Mouse (Mus musculus): ENCODE data around the gene Hoxd9.

Gene Hoxd9

DNA sequence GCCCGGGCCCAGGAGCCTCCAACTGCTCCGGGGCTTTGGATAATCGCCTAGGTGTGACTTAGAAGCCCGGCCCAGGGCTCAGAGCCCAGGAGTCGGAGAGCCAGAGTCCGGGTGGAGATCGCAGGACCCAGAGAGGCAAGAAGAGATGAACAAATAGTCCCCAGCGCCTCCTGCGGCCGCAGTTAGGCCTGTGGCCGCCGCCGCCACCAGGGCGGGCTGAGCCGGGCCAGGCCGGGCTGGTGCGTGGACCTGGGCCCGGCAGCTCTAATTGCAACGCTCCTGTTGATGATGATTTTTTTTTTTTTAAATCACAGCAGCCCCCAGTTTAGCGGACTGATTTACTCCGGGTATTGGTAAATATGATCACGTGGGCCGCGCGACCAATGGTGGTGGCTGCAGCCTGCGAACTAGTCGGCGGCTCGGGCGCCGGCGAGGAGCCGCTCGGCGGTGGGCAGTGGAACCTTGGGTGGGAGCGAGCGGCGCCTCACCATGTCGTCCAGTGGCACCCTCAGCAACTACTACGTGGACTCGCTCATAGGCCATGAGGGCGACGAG is at the start of gene Hoxd9:
Hoxd9 (plus strand) TSS at position 161 of the 555 bp plus-strand sequence.
- DNase-seq (ENCODE audit: low spot score in 2 of 2) = no peak

DNA sequence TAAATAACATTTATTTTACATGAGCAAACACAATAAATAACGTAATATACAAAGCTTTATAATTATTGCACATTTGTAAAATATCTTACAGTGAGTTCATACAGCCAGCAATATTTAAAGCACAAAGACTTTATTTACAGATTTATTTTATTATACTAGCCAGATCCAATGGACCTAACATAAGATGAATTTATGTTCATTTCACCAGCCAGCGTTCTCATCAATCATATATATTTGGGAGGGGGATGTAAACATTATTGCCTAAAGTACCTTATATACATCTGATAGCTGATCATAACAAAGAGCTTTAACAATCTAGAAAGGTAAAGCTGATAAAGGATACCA is 44.6 kb upstream of the Hoxd9 start:
- DNase-seq (ENCODE audit: low spot score in 2 of 2) = no peak

DNA sequence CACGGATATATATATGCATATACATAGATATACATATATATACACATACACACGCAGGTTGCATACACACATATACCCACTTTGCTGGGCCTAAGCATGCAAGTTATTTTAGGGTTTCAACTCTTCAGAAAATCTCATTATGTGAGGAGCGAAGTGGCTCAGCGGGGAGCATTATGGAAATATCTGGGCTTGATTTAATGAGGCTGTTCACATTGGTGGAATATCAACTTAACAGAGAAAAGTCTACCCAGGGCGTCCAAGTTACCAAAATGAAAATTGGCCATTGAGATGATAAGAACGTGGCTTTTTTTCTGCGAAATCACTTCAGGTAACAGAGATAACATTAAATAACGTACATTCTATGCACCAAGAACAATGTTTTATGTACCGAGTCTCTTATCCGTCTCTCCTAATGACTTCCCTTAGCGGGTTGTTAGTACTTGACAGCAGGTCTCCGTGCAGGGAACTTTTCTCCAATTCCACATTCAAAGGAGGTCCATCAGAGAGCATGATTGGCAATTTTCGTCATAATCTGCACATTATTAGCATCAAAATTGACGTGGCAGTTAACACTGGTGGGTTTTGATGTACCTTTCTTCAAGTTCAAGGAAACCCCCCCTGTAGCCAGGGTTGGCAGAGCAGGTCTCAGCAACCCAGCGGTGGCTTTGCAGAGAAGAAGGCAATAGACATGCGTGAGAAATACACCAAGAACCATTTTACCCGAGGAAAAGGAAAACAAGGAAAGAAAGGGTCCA is 43.6 kb upstream of the Hoxd9 start:
- DNase-seq (ENCODE audit: low spot score in 2 of 2) = no peak

DNA sequence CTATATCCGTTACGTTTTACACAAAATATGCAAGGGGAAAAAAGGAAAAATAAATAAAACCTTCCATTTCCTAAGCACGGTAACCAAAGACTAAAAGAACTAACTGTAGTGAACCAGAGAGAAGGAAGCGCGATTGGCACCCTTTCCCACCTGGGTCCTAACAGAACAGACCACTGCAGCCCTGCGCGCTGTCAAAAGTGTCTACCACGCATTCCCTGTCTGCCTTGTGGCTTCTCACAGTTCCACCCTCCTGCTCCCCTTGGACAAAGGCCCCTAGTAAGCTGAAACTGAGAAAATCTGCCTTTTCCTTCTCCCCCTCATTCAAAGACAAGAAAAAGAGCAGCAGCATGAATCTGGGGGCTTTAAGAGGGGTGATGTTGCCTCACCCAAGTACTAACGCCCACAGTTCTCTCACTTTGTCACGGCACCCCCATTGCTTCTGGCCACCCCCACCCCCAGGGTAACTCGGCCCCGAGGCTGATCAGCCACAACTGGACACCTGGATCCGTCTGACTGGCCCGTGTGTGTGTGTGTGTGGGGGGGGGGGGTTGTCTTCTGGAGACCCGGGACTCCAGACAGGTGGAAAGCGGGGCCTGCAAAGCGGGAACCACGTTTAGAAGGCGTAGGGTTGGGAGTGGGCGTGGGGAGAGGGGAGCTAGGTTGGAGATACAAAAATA is 42.6 kb upstream of the Hoxd9 start:
- DNase-seq (ENCODE audit: low spot score in 2 of 2) = no peak

DNA sequence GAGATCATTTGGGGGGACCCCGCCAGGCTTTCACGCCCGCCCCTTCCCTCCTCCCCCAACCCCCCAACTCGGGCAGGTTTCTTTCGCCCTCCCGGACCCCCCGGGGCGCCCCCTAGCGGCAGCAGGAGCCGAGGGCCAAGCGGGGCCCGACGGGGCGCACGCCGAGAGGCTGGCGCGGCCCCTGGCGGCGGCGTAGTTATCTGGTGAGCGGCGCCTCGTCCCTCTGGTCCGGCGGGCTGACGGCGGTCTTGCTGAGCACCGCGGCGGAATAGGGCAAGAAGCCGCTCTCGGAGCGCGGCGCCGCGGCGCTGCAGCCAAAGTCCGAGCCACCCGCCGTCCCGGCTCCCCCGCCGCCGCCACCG is 42.1 kb upstream of the Hoxd9 start:
- no peak for DNase-seq (ENCODE audit: low spot score in 2 of 2)

DNA sequence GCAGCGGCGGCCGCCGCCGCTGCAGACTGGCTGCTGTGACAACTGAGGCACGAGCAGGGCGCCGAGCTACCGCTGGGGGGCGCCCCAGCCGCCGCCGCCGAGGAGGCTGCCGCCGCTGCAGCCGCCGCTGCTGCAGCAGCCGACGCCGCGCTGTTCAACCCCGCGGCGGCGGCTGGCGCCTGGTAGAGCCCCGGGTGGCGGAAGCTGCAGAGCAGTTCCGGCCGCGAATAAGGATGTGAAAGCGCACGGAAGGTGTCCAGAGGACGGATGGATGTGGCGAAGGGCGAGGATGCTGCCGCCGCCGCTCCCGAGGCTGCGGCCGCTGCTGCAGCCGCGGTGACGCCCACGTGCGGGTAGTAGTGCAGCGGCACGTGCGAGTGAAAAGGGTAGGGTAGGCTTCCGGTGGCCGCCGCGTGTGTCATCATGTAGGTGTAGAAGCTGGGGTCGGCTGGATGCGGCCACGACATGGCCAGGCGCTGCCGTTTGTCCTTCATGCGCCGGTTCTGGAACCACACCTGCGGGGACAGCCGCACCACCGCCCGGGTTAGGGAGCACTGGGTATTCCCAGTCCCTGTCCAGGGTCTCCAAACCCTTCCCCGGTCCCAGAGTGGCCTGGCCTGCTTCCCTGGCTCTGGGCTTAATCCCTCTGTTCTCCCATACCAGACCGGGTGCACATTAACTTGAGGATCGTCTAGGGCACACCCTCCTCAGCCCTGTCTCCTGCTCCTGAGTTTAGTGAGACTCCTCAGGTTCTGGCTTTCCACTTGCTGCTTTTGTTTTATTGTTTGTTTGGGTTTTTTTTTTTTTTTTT is 41.5 kb upstream of the Hoxd9 start:
- no peak for DNase-seq (ENCODE audit: low spot score in 2 of 2)

DNA sequence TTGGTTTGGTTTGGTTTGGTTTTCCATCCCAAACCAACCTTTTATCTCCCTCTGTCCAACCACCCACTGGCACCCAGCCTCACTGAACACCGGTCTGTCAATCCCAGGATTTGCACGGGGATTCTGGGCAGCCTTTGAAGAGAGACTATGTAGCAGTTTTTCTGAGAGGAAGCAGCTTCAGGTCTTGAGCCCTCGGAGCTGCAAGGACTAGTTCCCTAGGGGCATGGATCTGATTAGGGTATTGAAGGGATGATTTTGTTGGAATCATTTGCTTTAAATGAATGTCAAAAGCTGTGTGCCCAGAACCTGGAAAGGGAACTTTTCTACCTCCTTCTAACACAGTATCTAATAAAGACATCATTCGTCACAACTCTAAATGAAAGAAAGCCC is 40.9 kb upstream of the Hoxd9 start:
- DNase-seq (ENCODE audit: low spot score in 2 of 2) = no peak

DNA sequence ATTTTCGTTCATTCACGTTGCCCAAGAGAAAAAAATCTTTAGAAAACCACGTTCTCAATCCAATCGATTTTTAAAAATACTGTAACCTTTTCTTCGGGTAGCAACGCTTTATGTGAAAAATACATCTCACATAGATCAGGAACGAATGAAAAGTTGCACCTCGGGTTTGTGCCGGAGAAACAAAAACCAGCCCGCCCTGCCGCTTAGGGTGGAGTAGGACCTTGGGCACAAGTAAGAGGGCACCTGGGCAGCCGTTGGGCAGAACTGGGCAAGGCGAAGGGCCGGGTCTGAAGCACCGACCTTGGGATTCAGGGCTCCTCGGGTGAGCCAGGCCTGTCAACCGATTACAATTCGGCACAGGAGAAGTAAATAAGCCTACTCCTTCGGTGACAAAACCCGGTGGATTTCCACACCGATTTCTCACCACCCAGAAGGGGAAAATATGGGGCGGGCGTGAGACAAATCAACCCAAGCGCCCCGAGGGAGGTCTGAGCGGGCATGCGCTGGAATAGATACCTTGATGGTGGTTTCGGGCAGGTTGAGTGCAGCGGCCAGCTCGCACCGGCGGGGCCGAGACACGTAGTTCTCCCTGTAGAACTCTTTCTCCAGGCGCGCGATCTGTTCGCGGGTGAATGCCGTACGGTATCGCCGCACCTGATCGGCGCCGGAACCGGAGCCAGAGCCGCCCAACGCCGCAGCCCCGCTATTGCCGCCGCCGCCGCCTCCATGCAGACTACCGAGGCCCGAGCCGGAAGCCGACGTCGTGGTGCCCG is 40.1 kb upstream of the Hoxd9 start:
- DNase-seq (ENCODE audit: low spot score in 2 of 2) = no peak

DNA sequence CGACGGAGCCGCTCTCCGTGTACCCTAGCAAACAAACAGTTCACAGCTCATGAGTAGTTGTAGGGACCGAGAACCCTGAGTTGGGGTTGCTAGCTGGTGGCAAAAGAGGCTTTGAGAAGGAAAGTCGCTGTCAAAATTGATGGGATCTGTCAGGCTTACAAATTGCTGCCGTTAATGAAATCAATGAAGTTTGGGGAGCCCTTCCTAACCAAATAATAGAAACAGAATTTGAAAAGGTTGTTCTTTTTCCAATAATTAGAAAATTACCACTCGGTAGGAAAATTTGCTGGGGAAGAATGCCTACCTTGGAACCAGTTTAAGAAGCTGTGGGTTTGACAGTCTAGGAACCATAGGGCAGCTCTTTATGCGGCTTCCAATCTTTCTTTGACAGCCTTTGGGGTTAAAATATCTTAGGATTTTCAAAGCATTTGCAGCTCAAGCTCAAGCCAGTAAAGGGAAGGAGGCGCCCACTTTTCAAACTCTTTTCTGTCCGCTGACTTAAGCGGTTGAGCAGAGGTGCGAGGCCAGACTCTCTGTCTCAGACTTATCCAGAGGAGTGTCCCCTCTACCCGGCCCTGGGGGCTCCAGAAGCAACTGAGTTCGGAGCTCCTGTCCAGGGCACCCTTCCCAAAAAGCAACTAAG is 39.4 kb upstream of the Hoxd9 start:
- DNase-seq (ENCODE audit: low spot score in 2 of 2) = no peak

DNA sequence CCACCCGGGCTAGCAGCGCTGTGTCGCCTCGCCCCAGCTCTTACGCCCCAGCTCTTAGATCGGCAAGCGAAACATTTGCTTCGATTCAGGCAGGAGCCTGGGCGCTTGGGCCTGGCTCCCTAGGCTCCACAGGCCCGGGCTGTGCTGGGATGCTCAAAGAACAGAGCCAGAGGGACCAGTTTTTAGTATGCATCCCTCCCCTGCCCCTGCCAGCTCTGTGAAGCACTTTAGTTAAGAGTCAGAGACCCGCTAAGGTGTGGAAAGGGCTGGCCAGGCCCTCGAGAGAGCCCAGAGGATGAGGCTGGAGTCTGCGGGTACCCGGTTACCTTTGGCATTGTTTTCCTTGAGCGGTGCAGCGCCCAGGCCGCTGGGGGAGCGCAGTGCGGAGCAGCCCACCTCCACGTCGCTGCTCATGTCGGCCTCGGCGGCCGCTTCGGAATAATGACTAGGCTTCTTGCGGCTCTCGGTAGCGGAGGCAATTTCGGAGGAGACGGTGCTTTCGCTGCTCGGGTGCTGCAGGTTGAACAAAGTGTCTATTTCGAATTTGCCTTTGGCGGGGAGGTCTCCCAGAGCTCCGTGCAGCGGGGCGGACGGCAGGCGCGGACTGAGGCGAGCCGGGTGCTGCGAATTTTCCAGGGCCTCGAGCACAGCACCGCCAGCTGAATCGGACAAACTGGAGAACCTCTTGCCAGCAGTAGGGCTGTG is 38.7 kb upstream of the Hoxd9 start:
- no peak for DNase-seq (ENCODE audit: low spot score in 2 of 2)

DNA sequence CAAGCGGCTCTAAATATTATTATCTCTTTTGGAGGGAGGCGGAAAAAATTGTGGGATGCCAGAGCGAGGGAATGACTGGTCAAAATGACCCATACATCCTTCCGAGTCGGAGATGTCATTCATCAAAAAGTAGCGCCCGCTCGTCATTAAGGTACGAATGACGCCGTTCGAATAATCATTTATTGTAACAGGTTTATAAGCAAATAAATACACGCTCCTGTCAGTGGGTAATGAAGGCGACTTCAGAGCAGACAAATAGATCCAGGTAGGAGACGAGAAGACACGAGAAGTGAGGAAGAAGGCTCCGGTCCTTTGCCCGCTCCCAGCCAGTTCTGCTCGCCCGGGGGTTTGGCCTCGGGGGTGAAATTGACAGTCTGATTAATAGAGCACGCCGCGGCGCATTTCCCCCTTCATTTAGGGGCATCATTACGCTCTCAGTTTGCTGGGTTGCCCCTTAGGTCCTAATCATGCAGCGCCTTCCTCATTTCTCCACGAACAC is 38.0 kb upstream of the Hoxd9 start, which contains the start of gene Evx2:
Evx2 (minus strand) TSS at position 51 of the 499 bp plus-strand sequence.
- DNase-seq (ENCODE audit: low spot score in 2 of 2) = no peak

DNA sequence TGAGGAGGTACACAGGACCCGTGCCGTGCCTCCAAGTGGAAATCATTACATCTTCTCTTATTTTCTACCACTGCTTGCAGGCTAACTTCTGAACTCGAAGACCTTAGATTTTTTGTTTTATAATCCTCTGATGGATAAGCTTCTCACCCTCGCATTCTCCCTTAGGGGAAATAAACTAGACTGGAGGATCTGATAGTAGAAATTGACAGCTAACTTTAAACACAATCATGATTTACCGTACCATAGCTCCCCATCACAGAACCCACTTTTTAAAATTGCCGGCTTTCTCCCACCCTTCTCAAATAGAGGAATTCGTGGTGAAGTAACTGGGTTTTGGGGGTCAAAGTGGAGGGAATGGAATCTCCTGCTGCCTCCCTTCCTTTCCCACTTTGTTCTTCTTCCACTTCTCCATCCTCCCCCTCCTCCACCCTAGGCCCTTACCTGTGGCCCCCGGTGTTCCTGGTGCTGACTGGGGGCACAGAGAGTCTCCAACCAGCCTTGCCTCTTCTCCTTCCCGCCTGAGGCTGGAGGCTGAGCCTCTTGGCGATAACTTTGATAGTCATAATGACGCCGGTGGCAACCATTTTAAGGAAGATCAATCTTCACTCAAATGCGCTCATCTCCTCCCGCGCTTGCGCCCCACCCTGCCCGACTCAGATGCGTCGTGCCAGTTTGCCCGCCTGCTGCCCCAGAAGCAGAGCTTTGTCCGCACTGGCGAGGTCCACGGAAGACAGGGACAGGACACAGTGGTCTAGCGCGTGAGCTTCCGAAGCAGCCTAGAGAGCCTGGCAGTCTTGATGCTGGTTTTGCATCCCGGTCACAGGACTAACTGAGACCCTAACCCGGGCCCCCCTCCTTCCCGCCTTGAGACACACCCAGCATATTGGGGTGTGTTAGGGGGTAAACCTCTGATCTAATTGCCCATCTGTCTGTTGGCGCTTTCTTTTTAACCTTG is 36.8 kb upstream of the Hoxd9 start:
- no peak for DNase-seq (ENCODE audit: low spot score in 2 of 2)

DNA sequence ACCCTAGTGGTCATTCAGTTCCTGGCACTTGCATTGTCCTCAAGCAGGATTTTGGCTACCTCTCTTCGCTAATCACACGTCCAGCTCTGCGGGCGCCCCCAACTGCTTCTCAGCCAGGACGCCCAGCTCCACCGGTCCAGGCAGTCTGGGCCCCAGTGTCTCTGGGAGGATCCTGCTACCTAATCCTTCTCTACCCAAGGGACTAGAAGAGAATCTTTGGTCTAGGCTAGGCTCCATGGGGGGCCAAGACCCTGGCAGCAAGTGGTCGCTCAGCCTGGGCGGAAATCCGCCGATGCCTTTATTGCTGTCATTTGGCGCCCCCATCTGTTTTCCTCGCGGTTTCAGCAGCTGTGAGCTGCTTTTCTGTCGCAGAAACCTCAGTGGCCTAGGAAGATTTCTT is 35.8 kb upstream of the Hoxd9 start:
- DNase-seq (ENCODE audit: low spot score in 2 of 2) = peak in 1 of 2 experiments; percentile 61

DNA sequence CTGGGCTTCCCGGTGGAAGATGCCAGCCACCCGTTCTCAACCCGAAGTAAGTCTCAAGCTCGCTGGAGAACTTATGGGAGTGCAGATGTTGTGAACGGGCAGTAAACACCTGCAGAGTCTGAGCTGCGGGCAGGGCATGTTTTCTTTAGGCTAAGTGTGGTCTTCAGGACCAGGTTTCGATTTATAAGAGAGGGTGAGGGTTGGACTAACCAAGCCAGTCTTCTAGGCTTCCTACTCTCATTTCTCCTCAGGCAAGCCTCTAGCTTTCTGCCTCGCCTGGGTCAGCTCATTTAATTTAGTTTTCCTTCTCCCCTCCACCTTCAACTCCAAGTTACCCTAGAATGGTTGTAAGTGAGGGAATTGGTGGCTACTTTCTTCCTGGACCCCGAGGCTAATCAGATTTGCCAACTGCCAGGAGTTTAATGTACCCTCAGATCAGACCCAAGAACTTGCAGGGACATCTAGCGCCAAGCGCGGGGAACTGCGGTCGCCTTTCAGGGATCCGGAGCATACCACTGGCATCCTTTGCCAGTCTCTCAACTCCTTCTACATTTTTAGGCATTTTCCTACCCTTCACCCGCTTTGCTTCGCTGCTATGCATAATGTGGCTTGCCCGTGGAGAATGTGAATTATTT is 34.1 kb upstream of the Hoxd9 start:
- DNase-seq (ENCODE audit: low spot score in 2 of 2) = peak; percentile 66 to 69

DNA sequence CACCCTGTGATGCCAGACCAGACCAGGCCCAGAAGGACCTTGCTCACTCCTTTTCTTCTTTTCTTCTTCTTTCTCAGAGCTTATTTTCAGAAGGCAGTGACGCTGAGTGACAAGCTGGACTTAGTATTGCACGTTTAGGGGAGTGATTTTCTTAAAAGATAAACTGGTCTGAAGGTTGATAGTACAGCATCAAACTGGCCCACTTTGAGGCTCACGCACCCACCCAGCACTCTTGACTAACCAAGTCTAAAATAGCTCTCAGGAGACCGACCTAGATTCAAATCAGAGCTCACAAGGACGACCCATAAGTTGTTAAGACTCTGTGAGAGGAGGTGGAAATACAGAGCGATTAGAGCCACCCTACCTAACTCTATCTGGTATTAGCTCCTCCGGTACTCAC is 31.1 kb upstream of the Hoxd9 start:
- DNase-seq (ENCODE audit: low spot score in 2 of 2) = no peak

DNA sequence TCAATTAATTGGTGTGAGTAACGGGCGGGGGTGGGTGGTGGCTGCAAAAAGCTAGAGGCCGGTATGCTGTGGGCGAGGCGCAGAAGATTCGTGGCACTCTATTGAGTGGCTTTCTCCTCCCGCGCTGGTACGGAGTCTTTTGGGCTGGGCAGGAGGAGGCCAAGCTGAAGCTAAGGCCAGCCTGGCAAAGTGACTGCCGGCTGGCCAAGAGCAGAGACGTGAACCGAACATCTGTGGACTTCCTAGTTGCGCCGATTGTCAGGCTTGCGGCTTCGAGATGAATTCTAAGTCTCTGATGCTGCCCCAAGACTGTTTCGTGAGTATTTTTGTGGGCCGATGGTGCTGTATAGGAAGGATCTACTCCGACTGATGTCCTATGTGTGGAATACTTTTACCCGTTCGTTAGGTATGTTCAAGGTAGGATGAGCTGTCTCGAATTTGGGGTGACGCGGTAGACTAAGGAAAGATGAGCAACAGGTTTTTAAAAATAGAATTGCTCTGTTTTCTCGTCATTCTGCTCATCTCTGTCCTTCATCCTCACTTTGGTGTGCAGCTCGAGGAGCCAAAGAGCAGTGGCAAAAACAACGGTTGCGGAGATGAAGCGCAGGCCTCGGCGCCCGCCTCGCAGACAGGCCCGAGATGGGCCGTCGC is 30.2 kb upstream of the Hoxd9 start:
- DNase-seq (ENCODE audit: low spot score in 2 of 2) = no peak

DNA sequence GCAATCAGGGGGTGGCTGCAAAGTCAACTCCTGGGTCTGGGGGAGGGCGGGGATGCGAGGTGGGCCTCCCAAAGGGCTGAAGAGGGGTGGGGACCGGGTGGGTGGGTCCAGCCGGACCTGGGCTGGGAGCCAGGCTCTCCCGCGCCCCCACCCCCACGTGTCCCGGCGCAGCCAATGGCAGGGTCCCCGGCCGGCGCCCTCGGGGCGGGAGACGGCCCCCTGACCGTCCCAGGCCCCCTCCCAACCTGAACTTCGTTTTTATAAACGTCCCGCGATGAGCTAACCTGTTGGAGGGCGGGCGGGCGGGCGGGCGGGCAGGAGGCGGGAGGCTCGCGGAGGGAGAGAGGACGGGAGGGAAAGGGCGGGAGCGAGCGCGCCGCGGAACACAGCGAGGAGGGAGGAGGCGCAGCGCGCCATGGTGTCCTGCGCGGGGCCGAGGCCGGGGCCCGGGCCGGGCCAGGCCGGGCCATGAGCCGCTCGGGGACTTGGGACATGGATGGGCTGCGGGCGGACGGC is 29.6 kb upstream of the Hoxd9 start, which contains the start of gene Hoxd13:
Hoxd13 (plus strand) TSS at position 469 of the 516 bp plus-strand sequence.
- no peak for DNase-seq (ENCODE audit: low spot score in 2 of 2)
